Mouse (Mus musculus) embryonic fibroblast, embryonic 13.5 days (primary cell): ENCODE data around the gene Adipoq. TPM values are rescaled to one million over a fixed set of nuclear protein-coding genes. Genes with fewer than 3 reads are reported as not detected.
"Not testable (repeated sequence)": the region's sequence is repeated elsewhere in the genome, so short reads cannot be mapped to it uniquely, and the experiment has no call there.

Source experiments
- H3K27ac ChIP-seq: 2 replicates; pipeline ENCODE4 v1.5.1; 2012; ENCODE audit warnings: low read length, control low read depth, inconsistent platforms; ENCODE audit not compliant: insufficient read depth
- H3K4me1 ChIP-seq: 2 replicates; pipeline ENCODE4 v1.6.1; 2011; ENCODE audit warnings: low read length; ENCODE audit not compliant: control insufficient read depth, insufficient read depth
- H3K4me3 ChIP-seq: 2 replicates; pipeline ENCODE4 v1.5.1; 2011; ENCODE audit warnings: mild to moderate bottlenecking, control low read depth, low read length; ENCODE audit not compliant: insufficient read depth
- CTCF ChIP-seq: IDR thresholded peaks from 2 replicates; pipeline ENCODE4 v1.5.1; 2011; ENCODE audit warnings: mild to moderate bottlenecking, control low read depth, low read length, moderate library complexity, borderline replicate concordance; ENCODE audit not compliant: insufficient read depth
- POLR2A ChIP-seq: IDR thresholded peaks from 2 replicates; pipeline ENCODE4 v1.6.1; 2011; ENCODE audit warnings: low read depth, mild to moderate bottlenecking, control low read depth, low read length, moderate library complexity
- polyA plus RNA-seq: library from polyadenylated mRNA; stranded (reverse); fragments of >200 nt; gene quantifications from 2 replicates; pipeline ENCODE4 v1.2.4, GENCODE M21; 2011; ENCODE audit warnings: low read depth; ENCODE audit not compliant: missing spikeins, insufficient read length

The Adipoq gene
- polyA plus RNA-seq: not detected in 2 replicates

DNA sequence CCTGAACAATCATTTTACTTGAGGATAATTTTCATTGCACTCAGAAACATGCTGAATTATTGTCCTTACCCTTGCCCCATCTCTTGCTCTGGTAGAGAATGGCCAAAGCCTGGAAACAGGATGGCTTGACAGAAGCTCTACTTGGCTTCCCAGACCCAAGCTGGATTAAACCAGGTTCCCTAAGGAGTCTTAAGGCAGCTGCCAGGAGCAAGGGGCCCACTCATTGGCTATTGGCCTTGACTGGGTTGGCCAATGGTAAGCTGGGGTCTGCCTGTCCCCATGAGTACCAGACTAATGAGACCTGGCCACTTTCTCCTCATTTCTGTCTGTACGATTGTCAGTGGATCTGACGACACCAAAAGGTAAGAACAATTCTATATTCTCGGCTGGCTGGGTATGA is at the start of gene Adipoq:
Gene Adipoq, plus strand, starts transcription at position 257 of the 400 bp plus-strand sequence.
- TF ChIP-seq POLR2A (no peak), CTCF (no peak)
- Histone ChIP-seq H3K27ac (no peak within 1 kb of the TSS), H3K4me3 (no peak within 1 kb of the TSS), H3K4me1 (no peaks in the 10 kb centered on the region; the same call in 1 of the 2 replicates)

DNA sequence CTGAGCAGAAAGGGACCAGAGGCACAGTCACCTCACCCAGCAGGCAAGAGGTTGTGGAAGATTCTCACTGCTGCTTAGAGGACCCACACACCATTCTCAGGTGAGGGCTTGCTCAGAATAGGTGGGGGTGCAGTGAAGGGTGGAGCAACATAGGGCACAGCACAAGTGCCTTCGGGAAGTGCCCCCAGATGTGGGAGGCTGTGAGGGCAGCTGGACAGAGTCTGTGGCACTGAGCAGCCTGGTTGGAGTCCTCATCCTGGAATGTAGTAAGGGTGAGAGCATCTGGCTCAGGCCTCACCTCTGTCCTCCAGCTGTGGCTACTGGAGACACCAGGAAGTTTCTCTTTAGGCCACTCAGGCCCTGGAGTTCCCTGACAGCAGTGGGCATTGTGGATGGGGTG is 49.5 kb upstream of the Adipoq start:
- not testable (repeated sequence) for H3K4me1 ChIP-seq, H3K4me3 ChIP-seq

DNA sequence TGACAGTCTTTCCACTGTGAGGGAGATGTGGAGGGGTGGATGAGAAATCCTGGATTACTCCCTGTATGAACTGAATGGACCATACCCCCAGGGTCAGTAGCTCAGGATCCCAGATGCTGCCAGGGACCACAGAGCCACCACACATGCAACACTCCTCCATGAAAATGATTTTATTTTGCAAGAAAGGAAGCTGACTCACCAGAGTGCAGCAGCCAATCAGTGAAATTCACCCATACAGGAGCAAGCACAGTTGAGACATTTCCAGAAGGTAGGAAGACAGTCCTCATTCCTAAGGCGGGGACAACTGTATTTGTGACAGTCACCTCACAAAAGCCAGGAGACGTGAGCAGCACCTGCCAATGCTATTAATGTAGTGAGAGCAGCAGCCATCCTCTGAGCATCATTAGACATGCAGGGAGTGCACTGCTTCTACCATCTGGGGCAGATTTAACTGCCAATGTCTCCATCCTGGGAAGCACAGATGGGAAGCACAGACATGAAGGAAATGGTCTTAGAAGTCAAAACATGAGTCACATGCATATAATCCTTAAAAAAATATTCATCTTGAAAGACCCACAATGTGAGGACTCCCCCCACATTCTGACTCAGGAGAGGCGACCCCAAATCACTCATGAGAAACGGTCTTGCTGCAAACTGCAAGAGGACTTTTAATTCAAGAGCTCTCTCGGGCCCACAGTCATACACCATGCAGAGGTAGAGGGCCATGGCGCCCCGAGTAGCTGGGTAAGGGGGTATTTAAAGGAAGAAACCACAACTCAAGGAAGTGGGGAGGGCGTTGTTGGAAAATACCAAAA is 48.8 kb upstream of the Adipoq start:
- not testable (repeated sequence) for H3K4me3 ChIP-seq, H3K4me1 ChIP-seq
- H3K27ac ChIP-seq: peak overlapping the region; percentile 7; the same call in 1 of the 2 replicates

More for the DNA sequence above, 49.5 kb upstream of the Adipoq start:
- H3K27ac ChIP-seq: not testable (repeated sequence)

DNA sequence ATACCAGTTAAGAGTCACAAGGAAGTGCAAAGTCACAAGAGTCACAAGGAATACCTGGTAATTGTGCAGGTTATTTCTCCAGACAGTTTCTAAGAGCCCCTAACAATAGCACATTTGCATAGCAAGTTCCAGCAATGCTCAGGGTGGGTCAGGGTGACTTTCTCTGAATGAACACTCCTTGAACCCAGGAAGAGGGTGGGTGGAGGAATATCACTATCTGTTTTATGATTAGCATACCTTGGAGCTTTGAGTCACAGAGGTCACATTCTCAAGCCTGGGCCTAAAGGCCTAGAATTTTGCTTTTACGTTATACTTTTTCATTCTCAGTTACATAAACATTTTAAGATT is 48.3 kb upstream of the Adipoq start:
- not testable (repeated sequence) for H3K4me3 ChIP-seq, H3K27ac ChIP-seq, H3K4me1 ChIP-seq

DNA sequence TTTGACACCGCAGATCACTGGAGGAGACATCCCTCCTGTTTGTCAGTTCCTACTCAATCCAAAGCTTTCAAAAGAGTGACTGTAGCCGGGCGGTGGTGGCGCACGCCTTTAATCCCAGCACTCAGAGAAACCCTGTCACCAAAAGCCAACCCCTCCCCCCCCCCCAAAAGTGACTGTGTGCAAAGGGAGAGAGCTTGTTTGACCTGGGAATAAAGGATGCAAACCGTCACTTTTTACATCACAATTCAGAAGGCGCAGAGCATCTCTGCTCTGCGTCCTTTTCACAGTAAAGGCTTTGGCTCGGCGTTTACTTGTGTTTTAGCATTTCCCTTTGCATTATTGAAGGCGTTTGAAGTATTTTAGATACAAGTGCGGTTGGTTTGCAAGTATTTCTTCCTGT is 46.7 kb upstream of the Adipoq start:
- no peak for TF ChIP-seq CTCF
- TF ChIP-seq POLR2A: no peak
- Histone ChIP-seq H3K27ac (no peak overlapping the region), H3K4me1 (no peaks in the 10 kb centered on the region; the same call in 1 of the 2 replicates), H3K4me3 (no peak overlapping the region)

DNA sequence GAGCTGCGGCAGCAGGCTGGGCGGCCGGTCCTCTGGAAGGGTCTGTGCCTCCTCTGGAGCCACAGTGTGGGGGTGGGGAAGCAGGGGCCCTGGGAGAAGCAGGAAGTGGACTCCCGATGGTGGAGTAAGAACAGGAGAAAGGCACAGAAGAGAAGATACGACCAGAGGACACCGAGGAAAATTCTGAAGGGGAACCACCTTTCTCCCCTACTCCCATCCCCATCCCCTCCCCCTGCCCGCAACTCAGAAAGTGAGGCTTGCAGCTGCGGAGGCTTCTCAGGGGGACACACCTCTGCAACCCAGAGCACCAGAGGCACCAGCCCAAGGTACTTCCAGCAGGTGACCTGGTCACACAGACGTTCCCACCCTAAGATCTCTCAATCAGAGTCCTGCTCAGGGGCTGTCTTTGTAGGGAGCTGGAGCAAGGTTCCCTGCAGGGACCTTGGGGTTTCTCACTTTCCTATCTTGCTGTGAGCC is 46.2 kb upstream of the Adipoq start:
- Histone ChIP-seq H3K4me1 (no peaks in the 10 kb centered on the region; the same call in 1 of the 2 replicates), H3K4me3 (no peak overlapping the region), H3K27ac (no peak overlapping the region)
- TF ChIP-seq CTCF (no peak), POLR2A (no peak)

DNA sequence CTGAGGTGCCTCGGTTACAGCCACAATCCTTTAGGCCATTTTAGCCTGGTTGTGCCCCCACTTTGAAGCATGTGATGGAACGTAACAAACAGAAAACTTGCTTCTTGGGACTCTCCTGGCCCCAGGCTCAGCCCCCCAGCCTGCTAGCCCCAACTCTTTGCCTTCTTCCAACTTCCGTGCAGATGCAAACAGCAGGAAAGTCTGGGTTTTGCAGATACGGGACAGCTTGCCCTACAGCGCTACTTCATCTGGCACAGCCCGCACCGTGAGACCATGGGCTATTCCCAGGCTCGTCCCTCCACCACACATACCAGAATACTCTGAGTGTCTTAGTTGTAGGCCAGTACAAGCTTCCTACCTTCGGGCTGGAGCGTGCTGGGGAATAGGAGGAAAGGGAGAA is 45.7 kb upstream of the Adipoq start:
- H3K4me3 ChIP-seq: no peak overlapping the region
- no peak overlapping the region for H3K27ac ChIP-seq
- TF ChIP-seq CTCF (no peak), POLR2A (no peak)
- H3K4me1 ChIP-seq: no peaks in the 10 kb centered on the region; the same call in 1 of the 2 replicates

DNA sequence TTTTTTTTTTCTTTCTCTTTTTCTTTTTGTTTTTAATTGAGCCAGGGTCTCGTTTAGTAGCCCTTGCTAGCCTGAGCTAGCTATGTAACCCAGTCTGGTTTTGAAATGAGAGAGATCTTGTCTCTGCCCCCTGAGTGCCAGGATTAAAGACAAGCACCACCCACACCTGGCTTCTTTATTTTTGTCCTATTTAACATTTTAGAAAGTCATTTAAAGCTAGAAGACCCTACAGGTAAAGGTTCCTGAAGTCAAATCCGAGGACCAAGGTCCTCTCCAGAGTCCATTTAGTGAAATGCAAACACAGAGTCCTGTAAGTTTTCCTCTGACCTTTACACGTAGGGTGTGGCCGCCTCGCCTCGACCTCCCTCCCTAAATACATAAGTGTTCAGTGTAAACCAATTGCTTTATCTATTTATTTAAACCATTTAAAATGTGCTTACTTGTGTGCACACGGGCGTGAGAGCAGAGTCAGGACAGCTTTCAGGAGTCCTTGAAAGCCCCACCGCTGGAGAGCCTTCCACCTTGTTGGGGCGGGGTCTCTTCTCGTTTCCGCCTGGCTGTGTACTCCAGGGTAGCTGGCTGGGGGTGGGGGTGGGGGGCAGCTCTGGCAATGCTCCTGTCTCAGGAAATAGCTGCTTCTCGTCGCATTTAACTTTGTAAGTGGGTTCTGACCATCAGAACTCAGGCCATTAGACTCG is 43.8 kb upstream of the Adipoq start:
- Histone ChIP-seq H3K4me1 (no peaks in the 10 kb centered on the region), H3K27ac (no peak overlapping the region), H3K4me3 (peak overlapping the region; percentile 5)
- TF ChIP-seq CTCF: no peak
- no peak for TF ChIP-seq POLR2A

DNA sequence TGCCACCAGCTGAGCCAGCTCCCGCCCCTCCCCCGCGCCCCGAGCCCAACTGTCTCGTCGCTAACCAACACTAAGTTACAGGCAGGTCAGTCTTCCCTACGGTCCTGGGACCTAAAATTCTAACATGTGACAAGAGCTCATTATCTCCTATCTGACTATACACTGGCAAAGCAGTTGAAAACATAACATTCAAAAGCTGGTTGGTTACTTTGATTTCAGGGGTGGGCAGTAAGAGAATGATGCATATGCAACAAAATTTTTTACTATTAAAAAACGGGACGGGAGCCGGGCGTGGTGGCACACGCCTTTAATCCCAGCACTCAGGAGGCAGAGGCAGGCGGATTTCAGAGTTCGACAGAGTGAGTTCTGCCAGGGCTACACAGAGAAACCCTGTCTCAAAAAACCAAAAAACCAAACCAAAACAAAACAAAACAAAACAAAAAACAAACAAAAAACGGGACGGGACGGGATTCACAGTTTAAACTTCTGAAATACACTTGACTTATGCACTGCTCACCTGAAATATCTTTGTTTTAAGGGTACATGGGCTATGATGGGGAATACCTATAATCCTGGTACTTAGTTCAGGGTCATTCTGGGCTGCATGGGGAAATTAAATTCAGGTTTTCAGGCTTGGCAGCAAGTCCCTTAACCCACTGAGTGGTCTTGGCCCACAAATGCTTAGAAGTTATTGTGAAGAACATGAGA is 43.1 kb upstream of the Adipoq start:
- TF ChIP-seq POLR2A: no peak
- no peak for TF ChIP-seq CTCF
- Histone ChIP-seq H3K27ac (no peak overlapping the region), H3K4me1 (no peaks in the 10 kb centered on the region), H3K4me3 (peak overlapping the region; percentile 5; the same call in 1 of the 2 replicates)

DNA sequence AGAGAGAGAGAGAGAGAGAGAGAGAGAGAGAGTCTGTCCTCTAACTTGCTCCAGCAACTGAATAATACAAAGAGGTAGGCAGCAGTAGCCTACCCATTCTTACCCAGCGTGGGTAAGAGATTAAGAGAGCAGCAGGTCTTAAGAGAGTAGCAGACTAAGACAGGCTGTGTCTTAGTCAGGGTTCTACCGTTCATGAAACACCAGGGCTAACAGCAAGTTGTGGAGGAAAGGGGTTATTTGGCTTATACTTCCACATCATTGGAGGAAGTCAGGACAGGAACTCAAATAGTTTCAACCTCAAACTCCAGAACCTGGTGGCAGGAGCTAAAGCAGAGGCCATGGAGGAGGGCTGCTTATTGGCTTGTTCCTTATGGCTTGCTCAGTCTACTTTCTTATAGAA is 42.5 kb upstream of the Adipoq start:
- H3K4me3 ChIP-seq: no peak overlapping the region
- TF ChIP-seq POLR2A (no peak), CTCF (no peak)

More for the DNA sequence above, 42.5 kb upstream of the Adipoq start:
- Histone ChIP-seq H3K4me1 (no peaks in the 10 kb centered on the region), H3K27ac (no peak overlapping the region)
